Mouse (Mus musculus): ENCODE results near the gene 2310003L06Rik.

- TF ChIP-seq POLR2A (IDR thresholded peaks at IDR 0.05; ENCODE audit: insufficient read depth, low read depth, low read length) (no peak), CTCF (IDR thresholded peaks at IDR 0.05; ENCODE audit: insufficient read depth, low read depth, low read length) (no peak)
Observed at GRCm38 (mm10) chr5:87951836-87952235, 17.4 kb upstream of the 2310003L06Rik start.

All from olfactory bulb, adult 2 months (tissue).